Mouse (Mus musculus) skeletal muscle tissue, postnatal 0 days (tissue): ENCODE results near the gene Mrpl28. TPM values are rescaled to one million over a fixed set of nuclear protein-coding genes. Genes with fewer than 3 reads are reported as not detected.

Source experiments
- polyA plus RNA-seq: library from polyadenylated mRNA; unstranded; fragments of >200 nt; fragmentation: Nextera tagmentation; extraction: Ambion mirVana; gene quantifications from 2 replicates; pipeline ENCODE4 v1.2.1, GENCODE M21; 2015

The Mrpl28 gene
- polyA plus RNA-seq: 122 and 126 TPM in 2 replicates

GRCm38 (mm10) chr17:26123267-26123684 lies at the start of gene Mrpl28:
Gene Mrpl28 (plus strand): TSS chr17:26123500.

DNA sequence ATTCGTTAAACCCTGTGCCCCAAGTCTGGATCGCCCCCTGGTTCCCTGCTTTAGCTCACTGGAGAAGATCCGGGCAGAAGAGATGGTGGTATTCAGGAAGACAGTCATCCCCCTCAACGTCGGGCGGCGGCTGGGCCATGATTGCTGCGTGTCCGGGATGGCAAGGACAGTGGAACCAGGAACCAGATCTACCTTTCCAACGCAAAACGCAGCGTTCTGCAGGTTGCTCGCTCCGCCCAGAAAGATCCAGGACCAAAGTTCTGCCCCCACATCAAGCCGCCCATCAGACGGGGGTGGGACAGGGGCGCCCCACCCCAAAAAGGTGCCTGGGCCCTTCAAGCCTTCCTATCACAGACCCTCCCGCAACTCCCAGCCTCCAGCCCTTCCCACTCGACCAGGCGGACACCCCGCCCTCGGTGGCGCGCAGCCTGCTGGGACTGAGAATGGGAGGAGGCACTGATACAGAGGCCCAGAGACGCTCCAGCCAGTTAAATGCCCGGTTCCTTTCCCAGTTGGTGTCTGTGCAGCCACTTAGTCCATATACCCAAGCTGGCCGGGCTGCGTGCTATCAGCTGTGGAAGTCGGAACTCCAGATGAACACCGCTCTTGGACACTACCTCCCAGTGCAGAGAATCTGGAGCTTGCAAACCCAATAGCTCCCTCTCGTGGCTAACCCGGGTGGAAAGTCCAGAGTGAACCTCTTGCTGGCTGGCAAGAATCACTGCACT lies 33.2 kb upstream of the Mrpl28 start, which contains the start of gene Decr2:
Gene Decr2, minus strand, starts transcription at position 433 of the 728 bp plus-strand sequence.

GRCm38 (mm10) chr17:26095121-26095740 lies 28.1 kb upstream of the Mrpl28 start, which contains the start of gene Nme4:
Gene Nme4 (minus strand): TSS chr17:26095602.

GRCm38 (mm10) chr17:26113181-26113948 lies 9.9 kb upstream of the Mrpl28 start, which contains the start of gene Tmem8:
Gene Tmem8 (plus strand): TSS chr17:26113299.

DNA sequence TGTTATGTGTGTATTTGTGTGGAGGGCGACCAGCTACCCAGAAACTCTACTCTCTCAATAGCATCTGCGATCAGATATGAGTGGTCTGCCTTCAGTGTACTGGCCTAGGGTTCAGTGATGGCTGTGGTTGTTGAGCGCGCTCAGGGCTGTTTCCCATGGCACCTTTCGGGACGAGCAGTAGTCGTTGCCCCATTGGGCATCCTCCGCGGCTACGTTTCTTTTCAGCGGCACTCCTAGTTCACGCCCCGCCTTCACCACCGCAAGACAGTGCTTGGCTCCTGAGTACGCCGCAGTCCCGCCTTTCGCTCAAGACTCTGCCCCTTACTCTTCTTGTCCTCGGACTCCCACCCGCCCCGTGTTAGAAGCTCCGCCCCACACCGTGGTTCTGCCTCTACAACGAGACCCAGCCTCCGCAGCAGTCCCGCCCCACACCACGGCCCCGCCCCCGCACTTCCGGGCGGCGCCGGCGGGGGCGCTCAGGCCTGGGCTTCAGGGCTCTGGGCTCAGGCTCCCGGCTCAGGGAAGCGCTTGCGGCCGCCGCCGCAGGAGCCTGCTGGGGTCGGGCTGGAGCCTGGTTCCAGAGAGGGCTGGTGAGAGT lies 15.0 kb downstream of the Mrpl28 start, which contains the start of gene Axin1:
Gene Axin1, plus strand, starts transcription at position 450 of the 598 bp plus-strand sequence.

Other genes starting within 250 kb of the Mrpl28 start
- 35.5 and 37.9 TPM in 2 replicates for gene Mettl26, start 248.4 kb upstream of the Mrpl28 start, polyA plus RNA-seq
- gene Wfikkn1, start 242.6 kb upstream of the Mrpl28 start, polyA plus RNA-seq: 0.15 and 0.19 TPM in 2 replicates
- 9.7 and 10.2 TPM in 2 replicates for gene Rab40c, start 203.8 kb upstream of the Mrpl28 start, polyA plus RNA-seq
- gene Pigq, start 178.6 kb upstream of the Mrpl28 start, polyA plus RNA-seq: 27.6 and 28.6 TPM in 2 replicates
- gene Nhlrc4, start 178.5 kb upstream of the Mrpl28 start, polyA plus RNA-seq: not detected in 2 replicates
- 0.14 TPM in 1 of 2 replicates, not detected in the other for gene A930017K11Rik, start 170.9 kb upstream of the Mrpl28 start, polyA plus RNA-seq
- gene Capn15, start 137.7 kb upstream of the Mrpl28 start, polyA plus RNA-seq: 6.7 and 8.4 TPM in 2 replicates
- 9.0 and 10.9 TPM in 2 replicates for gene Rab11fip3, start 53.9 kb upstream of the Mrpl28 start, polyA plus RNA-seq
- 18.5 and 22.5 TPM in 2 replicates for gene Decr2, start 33.2 kb upstream of the Mrpl28 start, polyA plus RNA-seq
- gene Nme4, start 27.9 kb upstream of the Mrpl28 start, polyA plus RNA-seq: 28.8 and 36.8 TPM in 2 replicates
- 1.8 and 2.0 TPM in 2 replicates for gene Tmem8, start 10.2 kb upstream of the Mrpl28 start, polyA plus RNA-seq
- 6.8 and 6.9 TPM in 2 replicates for gene Axin1, start 15.2 kb downstream of the Mrpl28 start, polyA plus RNA-seq
- not detected in 2 replicates for gene Pdia2, start 75.6 kb downstream of the Mrpl28 start, polyA plus RNA-seq
- 0.45 and 0.77 TPM in 2 replicates for gene Rgs11, start 79.5 kb downstream of the Mrpl28 start, polyA plus RNA-seq
- gene Arhgdig, start 84.3 kb downstream of the Mrpl28 start, polyA plus RNA-seq: 6.3 and 7.5 TPM in 2 replicates
- 37.9 and 47.9 TPM in 2 replicates for gene Fam234a, start 120.7 kb downstream of the Mrpl28 start, polyA plus RNA-seq
- 34.2 and 37.7 TPM in 2 replicates for gene Luc7l, start 129.4 kb downstream of the Mrpl28 start, polyA plus RNA-seq